Mouse (Mus musculus) intestine, postnatal 0 days (tissue): ENCODE data around the gene Scn2b. TPM values are rescaled to one million over a fixed set of nuclear protein-coding genes. Genes with fewer than 3 reads are reported as not detected.

Experiments used
- ATAC-seq: fragments of 200-750 bp; cut with Nextera tagmentation; 2 replicates; pipeline ENCODE4 v1.8.0; 2017; ENCODE audit warnings: mild to moderate bottlenecking, moderate TSS enrichment, moderate library complexity
- H3K27ac ChIP-seq: fragments of 300-500 bp; sonication (generic); 2 replicates; pipeline ENCODE4 v1.5.1; 2014; ENCODE audit warnings: mild to moderate bottlenecking, low read depth, low read length, moderate library complexity
- H3K27me3 ChIP-seq: fragments of 300-500 bp; sonication (generic); replicated peaks from 2 replicates; pipeline ENCODE4 v1.6.1; 2014; ENCODE audit warnings: low read length, mixed read lengths; ENCODE audit not compliant: control insufficient read depth, insufficient read depth
- H3K36me3 ChIP-seq: fragments of 300-500 bp; sonication (generic); 2 replicates; pipeline ENCODE4 v1.6.1; 2014; ENCODE audit warnings: mild to moderate bottlenecking, moderate library complexity; ENCODE audit not compliant: control insufficient read depth, insufficient read depth
- H3K4me1 ChIP-seq: fragments of 300-500 bp; sonication (generic); replicated peaks from 2 replicates; pipeline ENCODE4 v1.6.1; 2014; ENCODE audit warnings: antibody characterized with exemption, low read length, mixed read lengths; ENCODE audit not compliant: control insufficient read depth, insufficient read depth
- H3K4me2 ChIP-seq: fragments of 300-500 bp; sonication (generic); replicated peaks from 2 replicates; pipeline ENCODE4 v1.6.1; 2014; ENCODE audit warnings: low read depth, mild to moderate bottlenecking, moderate library complexity
- H3K4me3 ChIP-seq: fragments of 300-500 bp; sonication (generic); 2 replicates; pipeline ENCODE4 v1.5.1; 2014; ENCODE audit warnings: low read depth, low read length
- H3K9ac ChIP-seq: fragments of 300-500 bp; sonication (generic); 2 replicates; pipeline ENCODE4 v1.6.1; 2014; ENCODE audit warnings: mild to moderate bottlenecking, low read depth, low read length
- H3K9me3 ChIP-seq: fragments of 300-500 bp; sonication (generic); 2 replicates; pipeline ENCODE4 v1.6.1; 2016; ENCODE audit warnings: mixed run types; ENCODE audit not compliant: control insufficient read depth
- CTCF ChIP-seq: sonication (generic); IDR thresholded peaks from 2 replicates; pipeline ENCODE4 v1.5.1; 2016; ENCODE audit warnings: low read depth, mild to moderate bottlenecking, control low read depth, antibody characterized with exemption, moderate library complexity
- whole genome bisulfite sequencing: fragments of 180-500 bp; shearing (Covaris S2); extraction: QIAGEN DNeasy Blood & Tissue Kit; methylation state at CpG from one replicate; pipeline ENCODE4 v1.1.7; 2014; 5-methylcytosine and 5-hydroxymethylcytosine counted together
- polyA plus RNA-seq: library from polyadenylated mRNA; unstranded; fragments of >200 nt; fragmentation: Nextera tagmentation; extraction: Ambion mirVana; gene quantifications from 2 replicates; pipeline ENCODE4 v1.2.1, GENCODE M21; 2015

The Scn2b gene
- polyA plus RNA-seq, 1 experiment from 2014 or later: 0.96 TPM

DNA sequence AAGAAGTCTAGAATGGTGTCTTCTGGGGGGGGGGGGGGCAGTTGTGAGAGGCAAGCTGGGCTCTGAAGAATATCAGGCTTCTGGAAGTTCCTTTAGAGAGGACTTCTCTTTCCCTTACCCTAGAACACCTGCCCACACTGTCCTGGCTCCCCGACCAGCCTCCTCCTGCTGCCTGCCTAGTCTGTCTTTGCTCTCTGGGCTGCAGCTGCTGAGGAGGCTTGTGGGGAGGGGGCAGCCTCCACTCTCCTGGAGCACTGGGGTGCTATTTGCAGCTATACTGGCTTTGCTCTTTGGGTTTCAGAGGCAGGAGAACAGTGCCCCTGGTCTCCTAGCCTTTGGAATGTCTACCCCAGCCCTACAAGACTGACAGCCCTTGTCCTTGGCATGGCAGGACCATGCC, 33.4 kb downstream of the Scn2b start:
- H3K27ac ChIP-seq: no peak overlapping the region
- no peaks in the 10 kb centered on the region for H3K9me3 ChIP-seq
- peaks cover 2% of the 10 kb centered on the region; the same call in 1 of the 2 replicates for H3K4me1 ChIP-seq
- peaks cover 8% of the 10 kb centered on the region for H3K27me3 ChIP-seq
- TF ChIP-seq CTCF: no peak
- no peak for ATAC-seq
- H3K9ac ChIP-seq: no peak overlapping the region
- H3K36me3 ChIP-seq: no peaks in the 10 kb centered on the region
- 50% methylated on average over 1 of the region's 1 CpGs for WGBS
- no peak overlapping the region for H3K4me2 ChIP-seq
- no peak overlapping the region for H3K4me3 ChIP-seq

GRCm38 (mm10) chr9:45153361-45153760, 35.8 kb downstream of the Scn2b start:
- TF ChIP-seq CTCF: no peak
- H3K27ac ChIP-seq: no peak overlapping the region
- no peaks in the 10 kb centered on the region for H3K4me1 ChIP-seq
- H3K9ac ChIP-seq: no peak overlapping the region
- peaks cover under 1% of the 10 kb centered on the region; the same call in 1 of the 2 replicates for H3K27me3 ChIP-seq
- 63% methylated on average over 7 of the region's 7 CpGs for WGBS
- no peaks in the 10 kb centered on the region for H3K36me3 ChIP-seq
- no peaks in the 10 kb centered on the region for H3K9me3 ChIP-seq
- ATAC-seq: no peak
- no peak overlapping the region for H3K4me3 ChIP-seq
- no peak overlapping the region for H3K4me2 ChIP-seq

- whole genome bisulfite sequencing: 74% methylated on average over 5 of the region's 5 CpGs
- H3K27ac ChIP-seq: no peak overlapping the region
- ATAC-seq: no peak
These were observed 50.3 kb downstream of the Scn2b start for GRCm38 (mm10) chr9:45167903-45168302.

GRCm38 (mm10) chr9:45170150-45170549, 52.6 kb downstream of the Scn2b start:
- ATAC-seq: no peak
- Histone ChIP-seq H3K9ac (no peak overlapping the region), H3K36me3 (peaks cover 15% of the 10 kb centered on the region), H3K27me3 (no peaks in the 10 kb centered on the region), H3K27ac (no peak overlapping the region), H3K4me1 (no peaks in the 10 kb centered on the region), H3K4me2 (no peak overlapping the region), H3K9me3 (no peaks in the 10 kb centered on the region), H3K4me3 (no peak overlapping the region)
- 87% methylated on average over 5 of the region's 5 CpGs for WGBS
- TF ChIP-seq CTCF: no peak

More at GRCm38 (mm10) chr9:45167903-45168302, 50.3 kb downstream of the Scn2b start:
- no peak for TF ChIP-seq CTCF
- Histone ChIP-seq H3K9me3 (no peaks in the 10 kb centered on the region), H3K4me3 (no peak overlapping the region), H3K4me1 (no peaks in the 10 kb centered on the region), H3K36me3 (peaks cover 6% of the 10 kb centered on the region; the same call in 1 of the 2 replicates), H3K4me2 (no peak overlapping the region), H3K27me3 (no peaks in the 10 kb centered on the region), H3K9ac (no peak overlapping the region)

GRCm38 (mm10) chr9:45171073-45171610, 53.6 kb downstream of the Scn2b start:
- no peak for TF ChIP-seq CTCF
- WGBS: 68% methylated on average over 1 of the region's 1 CpGs

DNA sequence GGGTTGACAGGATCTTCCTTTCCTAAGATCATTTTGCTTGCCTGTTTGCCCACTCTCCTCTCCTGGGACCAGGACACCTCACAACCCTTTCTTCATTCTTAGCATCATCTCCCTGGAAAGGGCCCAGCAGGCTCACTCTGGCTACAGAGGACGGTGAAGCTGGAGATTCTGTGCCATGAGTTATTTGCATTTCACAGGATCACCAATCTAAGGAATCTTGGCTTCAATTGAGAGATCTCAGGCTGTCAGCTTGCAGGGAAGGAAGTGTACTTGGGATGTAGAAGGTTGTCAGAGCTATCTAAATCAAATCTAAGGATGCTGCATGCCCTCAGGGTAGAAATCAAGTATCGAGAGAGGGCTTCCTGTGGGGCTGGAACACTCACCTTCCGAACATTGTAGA, 55.9 kb downstream of the Scn2b start:
- Histone ChIP-seq H3K9me3 (no peaks in the 10 kb centered on the region), H3K27ac (no peak overlapping the region), H3K4me3 (no peak overlapping the region), H3K27me3 (no peaks in the 10 kb centered on the region), H3K4me2 (no peak overlapping the region), H3K9ac (no peak overlapping the region), H3K36me3 (peaks cover 37% of the 10 kb centered on the region), H3K4me1 (no peaks in the 10 kb centered on the region)
- TF ChIP-seq CTCF: no peak
- no peak for ATAC-seq
- WGBS: 64% methylated on average over 3 of the region's 3 CpGs

More at GRCm38 (mm10) chr9:45171073-45171610, 53.6 kb downstream of the Scn2b start:
- peaks cover 21% of the 10 kb centered on the region for H3K36me3 ChIP-seq
- no peak overlapping the region for H3K4me2 ChIP-seq
- no peaks in the 10 kb centered on the region for H3K27me3 ChIP-seq
- H3K27ac ChIP-seq: no peak overlapping the region
- H3K9me3 ChIP-seq: no peaks in the 10 kb centered on the region
- no peaks in the 10 kb centered on the region for H3K4me1 ChIP-seq
- no peak overlapping the region for H3K9ac ChIP-seq
- peak; percentile 70 for ATAC-seq
- no peak overlapping the region for H3K4me3 ChIP-seq
